Mouse (Mus musculus) adrenal gland, postnatal 14 days (tissue): ENCODE results near the gene Sntg2. TPM values are rescaled to one million over a fixed set of nuclear protein-coding genes. Genes with fewer than 3 reads are reported as not detected.

Experiments used
- total RNA-seq: library from RNA; stranded (reverse); gene quantifications from 2 replicates; pipeline ENCODE4 v1.2.3, GENCODE M21; 2021

Sntg2 gene
- total RNA-seq, 1 experiment from 2014 or later, result 0.85 TPM

Other genes starting within 250 kb of the Sntg2 start
- gene Tpo, start 240.8 kb downstream of the Sntg2 start, total RNA-seq, result not detected in 2 replicates
- 19.1 and 19.8 TPM in 2 replicates for gene Tmem18, start 211.1 kb upstream of the Sntg2 start, total RNA-seq